Mouse (Mus musculus): Measurements from ENCODE around the gene Mindy4.

Gene Mindy4

GRCm38 (mm10) chr6:55310179-55310578 is 107.0 kb downstream of the Mindy4 start:
- no peak for DNase-seq (ENCODE audit: low spot score)

- DNase-seq (ENCODE audit: low spot score): no peak
These were observed 108.8 kb downstream of the Mindy4 start for GRCm38 (mm10) chr6:55311962-55312361.

GRCm38 (mm10) chr6:55313893-55314292 is 110.7 kb downstream of the Mindy4 start:
- DNase-seq (ENCODE audit: low spot score): no peak

DNA sequence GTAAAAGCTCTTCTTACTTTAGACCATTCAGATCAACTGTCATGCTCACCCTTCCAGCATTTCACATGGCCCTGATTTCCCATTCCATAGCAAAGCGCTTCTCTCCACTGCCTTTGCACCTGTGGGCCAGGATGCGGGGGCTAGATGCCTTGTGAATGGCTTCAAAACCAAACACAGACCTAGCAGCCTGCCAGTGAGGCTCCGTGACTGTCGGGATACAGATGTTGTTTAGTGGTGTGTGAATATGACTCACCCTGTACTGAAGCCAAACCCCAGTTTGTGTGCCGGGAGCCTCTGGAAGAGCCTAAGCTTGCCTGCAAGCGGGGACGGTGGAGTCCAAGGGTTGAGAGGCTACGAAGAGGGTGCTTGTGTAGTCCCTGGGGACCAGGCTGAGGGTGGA is 111.4 kb downstream of the Mindy4 start:
- no peak for DNase-seq (ENCODE audit: low spot score)

DNA sequence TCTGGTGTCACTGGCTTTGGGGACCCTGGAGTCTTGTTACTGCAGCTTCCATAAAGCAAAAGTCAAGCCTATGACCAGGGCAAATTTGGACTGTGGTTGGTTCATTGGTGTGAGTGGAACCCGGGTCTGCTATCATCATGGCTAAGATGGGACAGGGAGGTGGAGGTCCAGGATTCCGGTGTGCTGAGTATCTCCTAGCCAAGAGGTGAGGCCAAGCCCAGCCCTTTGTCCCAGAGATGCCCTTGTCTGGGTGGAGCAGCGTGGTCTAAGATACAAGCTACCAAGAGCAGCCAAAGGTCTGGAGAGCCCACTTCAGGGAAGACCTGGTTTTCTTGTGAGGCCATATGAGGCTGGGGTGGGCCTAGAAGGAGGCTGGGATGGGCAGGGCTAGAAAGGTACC is 115.4 kb downstream of the Mindy4 start:
- DNase-seq (ENCODE audit: low spot score): no peak

- DNase-seq (ENCODE audit: low spot score): no peak
These were observed 116.7 kb downstream of the Mindy4 start for GRCm38 (mm10) chr6:55319585-55320551.

GRCm38 (mm10) chr6:55320894-55321293 is 117.7 kb downstream of the Mindy4 start:
- DNase-seq (ENCODE audit: low spot score): peak; percentile 25

DNA sequence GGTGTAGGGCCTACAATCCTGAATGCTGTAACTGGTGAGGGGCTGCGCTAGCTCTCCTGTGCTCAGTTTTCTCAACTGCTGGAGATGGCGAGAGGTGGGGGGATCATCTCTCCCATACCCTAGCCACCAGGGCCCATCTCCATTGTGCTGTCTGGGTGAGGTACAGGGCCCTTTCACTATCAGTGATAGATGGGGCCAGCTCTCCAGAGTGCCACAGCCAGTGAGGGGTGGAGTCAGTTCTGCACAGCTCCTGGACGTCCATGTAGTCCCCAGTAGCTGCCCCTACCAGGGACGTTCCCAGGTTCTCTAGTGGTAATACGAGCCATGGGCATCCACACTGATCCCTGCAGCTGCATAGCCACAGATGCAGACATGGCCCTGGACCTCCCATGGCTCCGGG is 118.3 kb downstream of the Mindy4 start:
- no peak for DNase-seq (ENCODE audit: low spot score)

DNA sequence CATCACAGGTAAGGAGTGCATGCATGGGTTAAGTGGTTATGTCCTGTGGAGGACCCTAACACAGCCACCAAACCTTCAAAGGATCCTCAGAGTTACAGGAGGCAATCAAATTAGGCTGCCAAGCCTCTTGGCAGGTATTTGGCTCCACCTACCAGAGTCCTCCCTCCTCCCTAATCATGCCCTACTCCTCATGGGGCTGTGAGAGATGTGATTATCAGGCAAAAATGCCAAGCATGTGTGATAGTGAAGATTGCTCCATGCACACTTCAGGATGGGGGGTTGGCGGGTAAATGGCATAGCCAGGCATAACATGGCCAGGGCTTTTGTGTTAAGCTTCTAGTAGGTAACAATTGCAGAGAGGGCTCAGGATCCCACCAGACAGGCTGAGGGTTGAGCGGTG is 119.8 kb downstream of the Mindy4 start:
- DNase-seq (ENCODE audit: low spot score): no peak

GRCm38 (mm10) chr6:55323908-55324634 is 120.9 kb downstream of the Mindy4 start:
- no peak for DNase-seq (ENCODE audit: low spot score)

- DNase-seq (ENCODE audit: low spot score): no peak
These were observed 121.6 kb downstream of the Mindy4 start for GRCm38 (mm10) chr6:55324785-55325184.

DNA sequence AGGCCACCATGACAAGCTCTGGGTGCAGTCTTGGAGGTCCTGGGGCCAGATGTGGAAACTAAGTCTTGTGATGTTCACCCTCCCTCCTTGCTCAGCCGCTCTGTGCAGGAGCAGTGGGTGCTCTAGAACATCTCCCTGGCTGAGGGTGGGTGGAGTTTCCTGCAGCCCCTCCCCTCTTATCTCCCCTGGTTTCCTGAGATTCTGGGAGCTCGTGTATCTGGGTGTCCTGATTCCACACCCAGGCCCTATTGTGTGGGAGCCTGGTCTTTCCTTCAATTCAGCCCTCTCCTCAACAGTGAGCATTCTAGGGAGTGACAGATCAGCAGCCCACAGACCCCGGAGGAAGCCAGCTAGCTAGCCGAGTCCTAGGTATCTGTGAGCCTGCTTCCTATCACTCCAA is 123.1 kb downstream of the Mindy4 start:
- no peak for DNase-seq (ENCODE audit: low spot score)

- DNase-seq (ENCODE audit: low spot score): no peak
These were observed 124.1 kb downstream of the Mindy4 start for GRCm38 (mm10) chr6:55327326-55327725.

GRCm38 (mm10) chr6:55328179-55328578 is 125.0 kb downstream of the Mindy4 start:
- no peak for DNase-seq (ENCODE audit: low spot score)

DNA sequence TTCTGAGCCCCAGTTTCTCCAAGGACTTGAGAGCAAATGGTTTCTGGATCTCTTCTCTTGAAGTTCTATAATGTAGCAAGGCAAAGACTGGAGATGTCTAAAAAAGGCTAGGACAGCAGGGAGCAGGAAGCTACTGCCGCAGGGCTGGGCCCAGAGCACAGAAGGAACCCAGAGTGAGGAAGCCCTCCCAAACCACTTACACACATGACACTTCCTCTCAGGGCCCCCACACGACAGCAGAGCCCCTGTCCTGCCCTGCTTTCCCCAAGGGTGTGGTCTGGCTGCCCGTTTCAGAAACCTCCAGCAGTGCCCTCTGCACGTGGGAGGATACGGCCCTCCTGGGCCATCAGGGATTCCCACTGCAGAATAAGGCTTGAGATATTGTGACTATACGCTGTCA is 128.1 kb downstream of the Mindy4 start:
- no peak for DNase-seq (ENCODE audit: low spot score)

GRCm38 (mm10) chr6:55332100-55332772 is 129.1 kb downstream of the Mindy4 start:
- DNase-seq (ENCODE audit: low spot score): no peak

DNA sequence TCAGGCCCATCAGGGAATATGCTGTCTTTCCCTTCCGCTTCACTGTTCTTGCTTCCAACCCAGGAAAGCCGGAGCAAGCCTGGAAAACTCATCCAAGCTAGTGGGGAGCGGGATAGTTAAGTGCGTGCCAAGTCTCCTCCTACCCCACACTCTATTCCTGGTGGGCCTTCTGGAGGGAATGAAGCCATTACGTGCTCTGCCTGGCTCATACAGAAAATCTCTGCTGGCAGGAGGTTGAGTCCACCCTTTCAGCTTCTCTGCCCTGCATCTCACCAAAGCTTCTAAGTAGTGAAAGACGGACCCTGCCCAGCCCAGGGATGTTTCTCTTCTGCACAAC is 129.6 kb downstream of the Mindy4 start:
- DNase-seq (ENCODE audit: low spot score): no peak

GRCm38 (mm10) chr6:55335989-55336514 is 132.9 kb downstream of the Mindy4 start, which contains the start of gene Aqp1:
Aqp1 (plus strand) TSS chr6:55336432.
- peak; percentile 64 for DNase-seq (ENCODE audit: low spot score)

GRCm38 (mm10) chr6:55337242-55337641 is 134.1 kb downstream of the Mindy4 start:
- DNase-seq (ENCODE audit: low spot score): no peak

- no peak for DNase-seq (ENCODE audit: low spot score)
These were observed 134.9 kb downstream of the Mindy4 start for GRCm38 (mm10) chr6:55338077-55338476.

DNA sequence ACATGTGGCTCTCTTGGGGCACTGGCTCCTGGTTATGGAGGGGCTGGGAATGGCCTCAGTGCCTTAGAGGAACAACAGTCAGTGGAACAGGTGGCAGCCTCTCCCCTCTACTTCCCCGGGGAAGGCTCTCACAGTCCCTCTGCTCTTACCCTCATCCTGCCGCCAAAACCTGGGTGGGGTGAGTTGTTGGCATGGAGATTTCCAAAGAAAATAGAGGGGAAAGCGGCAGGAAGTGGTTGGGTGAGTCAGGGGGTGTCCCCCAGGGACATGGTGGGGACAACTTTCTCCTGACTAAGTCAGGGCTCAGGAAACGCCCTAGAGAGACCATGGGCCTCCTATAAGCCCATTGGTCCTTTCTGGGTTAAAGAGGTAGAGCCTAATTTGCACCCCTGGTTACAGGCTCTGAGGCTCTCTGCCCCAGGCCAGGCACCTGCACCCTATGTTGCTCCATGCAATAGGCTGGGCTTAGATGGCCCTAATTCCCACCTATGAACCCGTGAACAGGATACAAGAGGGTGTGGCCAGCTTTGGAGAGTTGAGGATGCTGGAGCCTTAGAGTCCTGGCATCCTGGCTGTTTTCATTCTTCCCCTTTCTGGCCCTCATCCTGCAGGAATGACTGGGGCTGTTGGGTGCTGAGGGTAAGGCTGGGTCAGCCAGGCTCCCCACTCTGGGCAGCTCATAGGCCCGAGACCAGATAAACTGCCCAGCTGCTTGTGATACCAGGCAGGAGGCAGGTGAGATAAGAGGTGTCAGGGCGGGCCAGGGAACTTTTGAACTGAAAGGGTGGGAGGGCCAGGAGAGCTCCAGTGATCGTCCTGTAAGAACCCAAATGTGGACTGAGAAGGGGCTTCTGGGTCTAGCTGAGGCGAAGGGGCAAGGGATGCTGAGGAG is 136.0 kb downstream of the Mindy4 start:
- no peak for DNase-seq (ENCODE audit: low spot score)
